In genomic region chr9:20639486-20639885, GRCm38 (mm10) we compare ENCODE assay signal across 15 mouse cellular contexts.
"Had no signal": no experiment of that assay in that cellular context is flagged by ENCODE, and none has a peak within 500 bp of the region (broad histone marks: within the 10 kb centered on the region; RNA-seq: fewer than 3 reads in every experiment).

No protein-coding gene starts in this region.

- H3K27ac ChIP-seq: kidney, postnatal 0 days; limb, embryonic 15.5 days; liver, embryonic 12.5 days; lung, embryonic 15.5 days; macrophage; midbrain, embryonic 13.5 days; neural tube, embryonic 15.5 days; stomach, postnatal 0 days had no signal

- DNase-seq: kidney, adult 2 months; kidney, postnatal 36 days; layer of hippocampus, adult 9-11 months; layer of hippocampus, postnatal 36 days; lung, postnatal 14 days; right cerebral cortex, adult 18-20 months; right cerebral cortex, postnatal 25 days had no signal

- H3K4me3 ChIP-seq: limb, embryonic 15.5 days; liver, embryonic 12.5 days; lung, embryonic 15.5 days; midbrain, embryonic 13.5 days; neural tube, embryonic 15.5 days had no signal

- H3K9ac ChIP-seq: limb, embryonic 15.5 days; liver, embryonic 12.5 days; lung, embryonic 15.5 days; midbrain, embryonic 13.5 days; neural tube, embryonic 15.5 days had no signal

- H3K9me3 ChIP-seq: limb, embryonic 15.5 days; liver, embryonic 12.5 days; lung, embryonic 15.5 days; midbrain, embryonic 13.5 days; neural tube, embryonic 15.5 days had no signal

- H3K27me3 ChIP-seq: limb, embryonic 15.5 days; liver, embryonic 12.5 days; lung, embryonic 15.5 days; midbrain, embryonic 13.5 days; neural tube, embryonic 15.5 days had no signal
